Mouse (Mus musculus) hindbrain, embryonic 14.5 days (tissue): ENCODE measurements around the gene Fry. TPM values are rescaled to one million over a fixed set of nuclear protein-coding genes. Genes with fewer than 3 reads are reported as not detected.

Experiments
- ATAC-seq: fragments of 200-750 bp; cut with Nextera tagmentation; 2 replicates; pipeline ENCODE4 v1.8.0; 2017; ENCODE audit warnings: moderate number of reproducible peaks, mild to moderate bottlenecking, moderate TSS enrichment, moderate library complexity; ENCODE audit not compliant: low FRiP score
- DNase-seq: peaks from one replicate; pipeline ENCODE4 v3.0.0-alpha.2; 2015; ENCODE audit warnings: low spot score
- H3K27ac ChIP-seq: fragments of 300-500 bp; sonication (generic); 2 replicates; pipeline ENCODE4 v1.5.1; 2014; ENCODE audit warnings: mild to moderate bottlenecking, moderate library complexity
- H3K27me3 ChIP-seq: fragments of 300-500 bp; sonication (generic); 2 replicates; pipeline ENCODE4 v1.6.1; 2014; ENCODE audit warnings: mild to moderate bottlenecking, low read length, mixed read lengths; ENCODE audit not compliant: control insufficient read depth, insufficient read depth
- H3K36me3 ChIP-seq: fragments of 300-500 bp; sonication (generic); replicated peaks from 2 replicates; pipeline ENCODE4 v1.6.1; 2014; ENCODE audit not compliant: control insufficient read depth, insufficient read depth
- H3K4me1 ChIP-seq: fragments of 300-500 bp; sonication (generic); replicated peaks from 2 replicates; pipeline ENCODE4 v1.6.1; 2014; ENCODE audit warnings: antibody characterized with exemption, low read length, mixed read lengths; ENCODE audit not compliant: control insufficient read depth, insufficient read depth
- H3K4me2 ChIP-seq: fragments of 300-500 bp; sonication (generic); replicated peaks from 2 replicates; pipeline ENCODE4 v1.6.1; 2014; ENCODE audit warnings: mild to moderate bottlenecking, moderate library complexity
- H3K4me3 ChIP-seq: fragments of 300-500 bp; sonication (generic); replicated peaks from 2 replicates; pipeline ENCODE4 v1.5.1; 2014; ENCODE audit warnings: mild to moderate bottlenecking, low read length
- H3K9ac ChIP-seq: fragments of 300-500 bp; sonication (generic); 2 replicates; pipeline ENCODE4 v1.6.1; 2014
- H3K9me3 ChIP-seq: fragments of 300-500 bp; sonication (generic); 2 replicates; pipeline ENCODE4 v1.6.1; 2016; ENCODE audit warnings: low read length; ENCODE audit not compliant: control insufficient read depth
- WGBS: fragments of 180-500 bp; shearing (Covaris S2); extraction: QIAGEN DNeasy Blood & Tissue Kit; methylation state at CpG from one replicate; pipeline ENCODE4 v1.1.7; 2014; 5-methylcytosine and 5-hydroxymethylcytosine counted together
- polyA plus RNA-seq: library from polyadenylated mRNA; unstranded; fragments of >200 nt; fragmentation: Nextera tagmentation; extraction: Ambion mirVana; gene quantifications from 2 replicates; pipeline ENCODE4 v1.2.1, GENCODE M21; 2014

Fry gene
- polyA plus RNA-seq, 1 experiment from 2014 or later = 66.7 TPM

DNA sequence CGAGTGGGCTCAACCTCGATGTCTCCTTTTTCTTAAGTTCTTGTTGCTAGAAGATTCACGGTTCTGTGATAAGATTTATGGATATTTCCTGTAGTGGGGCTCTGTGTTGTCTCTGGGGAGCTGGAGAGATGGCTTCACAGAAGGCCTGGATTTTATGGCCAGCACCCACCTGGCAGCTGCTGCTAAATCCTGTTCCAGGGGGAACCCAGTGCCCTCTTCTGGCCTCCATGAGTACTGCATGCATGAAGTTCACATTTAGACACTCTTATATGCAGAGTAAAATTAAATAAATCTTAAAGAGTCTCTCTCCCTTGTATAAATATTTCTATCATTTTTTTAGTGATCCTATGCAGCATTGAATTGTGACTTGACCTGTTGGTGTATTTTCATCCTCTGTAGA is 308.1 kb downstream of the Fry start:
- H3K4me1 ChIP-seq = no peaks in the 10 kb centered on the region
- no peak overlapping the region for H3K4me3 ChIP-seq
- H3K4me2 ChIP-seq = no peak overlapping the region
- 86% methylated on average over 3 of the region's 3 CpGs for WGBS
- no peak for ATAC-seq
- no peaks in the 10 kb centered on the region for H3K9me3 ChIP-seq
- peaks cover 95% of the 10 kb centered on the region for H3K36me3 ChIP-seq
- no peaks in the 10 kb centered on the region for H3K27me3 ChIP-seq
- no peak overlapping the region for H3K27ac ChIP-seq
- H3K9ac ChIP-seq = no peak overlapping the region
- no peak for DNase-seq

- ATAC-seq = no peak
- DNase-seq = no peak
- Histone ChIP-seq H3K27ac (no peak overlapping the region), H3K27me3 (no peaks in the 10 kb centered on the region), H3K4me1 (no peaks in the 10 kb centered on the region), H3K9ac (no peak overlapping the region), H3K4me2 (no peak overlapping the region), H3K9me3 (no peaks in the 10 kb centered on the region), H3K36me3 (peaks cover 85% of the 10 kb centered on the region), H3K4me3 (no peak overlapping the region)
- WGBS = 97% methylated on average over 7 of the region's 7 CpGs
Measured at GRCm38 (mm10) chr5:150431286-150431685, 312.8 kb downstream of the Fry start.

DNA sequence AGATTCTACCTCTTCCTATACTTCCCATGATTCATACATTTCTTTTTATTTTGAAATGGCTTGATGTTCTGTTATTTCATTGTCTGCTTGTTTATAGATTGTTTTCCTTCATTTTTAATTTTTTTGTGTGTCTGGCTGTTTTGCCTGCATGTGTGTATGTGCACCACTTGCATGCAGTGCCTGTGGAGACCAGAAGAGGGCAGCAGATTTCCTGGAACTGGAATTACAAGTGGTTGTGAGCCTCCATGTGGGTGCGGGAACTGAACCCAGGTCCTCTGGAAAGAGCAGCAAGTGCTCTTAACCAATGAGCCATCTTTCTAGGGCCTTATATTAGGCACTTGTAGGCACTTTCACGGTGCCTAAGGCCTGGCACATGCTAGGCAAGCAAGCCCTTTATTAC is 314.5 kb downstream of the Fry start:
- 90% methylated on average over 2 of the region's 2 CpGs for WGBS
- no peaks in the 10 kb centered on the region for H3K9me3 ChIP-seq
- H3K4me3 ChIP-seq = no peak overlapping the region
- no peaks in the 10 kb centered on the region for H3K4me1 ChIP-seq
- H3K9ac ChIP-seq = no peak overlapping the region
- DNase-seq (no peak), ATAC-seq (no peak)
- no peak overlapping the region for H3K27ac ChIP-seq
- H3K27me3 ChIP-seq = no peaks in the 10 kb centered on the region
- no peak overlapping the region for H3K4me2 ChIP-seq
- peaks cover 84% of the 10 kb centered on the region for H3K36me3 ChIP-seq

- H3K27me3 ChIP-seq = no peaks in the 10 kb centered on the region
- H3K9ac ChIP-seq = no peak overlapping the region
- H3K4me1 ChIP-seq = no peaks in the 10 kb centered on the region
- ATAC-seq = no peak
- H3K4me3 ChIP-seq = no peak overlapping the region
- peaks cover 83% of the 10 kb centered on the region for H3K36me3 ChIP-seq
- peak overlapping the region; percentile 40 for H3K4me2 ChIP-seq
- H3K27ac ChIP-seq = no peak overlapping the region
- H3K9me3 ChIP-seq = no peaks in the 10 kb centered on the region
- WGBS = 33% methylated on average over 34 of the region's 34 CpGs
- no peak for DNase-seq
Measured at GRCm38 (mm10) chr5:150436629-150437389, 318.4 kb downstream of the Fry start.

- ATAC-seq (no peak), DNase-seq (peak; percentile 71)
- no peaks in the 10 kb centered on the region for H3K27me3 ChIP-seq
- H3K9ac ChIP-seq = no peak overlapping the region
- WGBS = 40% methylated on average over 7 of the region's 7 CpGs
- H3K4me1 ChIP-seq = no peaks in the 10 kb centered on the region
- H3K4me3 ChIP-seq = no peak overlapping the region
- H3K9me3 ChIP-seq = no peaks in the 10 kb centered on the region
- H3K36me3 ChIP-seq = peaks cover 64% of the 10 kb centered on the region
- H3K27ac ChIP-seq = no peak overlapping the region
- H3K4me2 ChIP-seq = no peak overlapping the region
Measured at GRCm38 (mm10) chr5:150441690-150442089, 323.2 kb downstream of the Fry start.

DNA sequence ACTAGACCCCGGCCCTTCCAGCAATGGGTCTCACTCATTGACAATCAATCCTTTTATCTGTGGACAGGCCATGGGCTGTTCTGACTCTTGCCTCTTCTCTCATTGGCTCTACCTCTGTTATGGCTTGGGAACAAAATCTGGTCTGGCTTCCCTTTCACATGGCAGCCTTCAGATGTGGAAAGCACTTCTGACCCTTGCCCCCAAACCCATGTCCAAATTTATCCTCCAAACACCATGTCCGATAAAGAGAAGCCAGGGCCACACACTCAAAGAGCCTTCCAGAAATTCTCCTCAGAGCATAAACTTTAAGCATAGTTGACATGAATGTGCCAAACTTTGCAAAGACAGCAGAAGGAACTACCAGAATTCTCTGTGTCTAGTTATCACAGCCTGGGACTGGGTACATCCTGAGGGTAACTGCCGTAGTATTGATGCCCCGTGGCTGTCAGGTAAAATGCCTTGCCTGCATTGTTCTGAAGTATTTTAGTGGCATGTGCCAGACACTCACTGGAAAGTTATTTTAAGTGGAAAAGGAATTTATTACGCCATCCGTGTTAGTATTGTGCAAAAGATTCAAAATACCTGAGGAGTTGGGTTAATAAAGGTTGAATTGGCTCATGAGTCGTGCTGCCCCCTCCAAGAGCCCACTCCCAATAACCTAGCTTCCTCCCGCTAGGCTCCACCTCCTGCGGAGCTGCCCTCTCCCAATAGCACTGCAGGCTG is 333.0 kb downstream of the Fry start:
- no peak overlapping the region for H3K27ac ChIP-seq
- H3K4me2 ChIP-seq = no peak overlapping the region
- ATAC-seq (no peak), DNase-seq (no peak)
- no peaks in the 10 kb centered on the region for H3K9me3 ChIP-seq
- H3K36me3 ChIP-seq = peaks cover 100% of the 10 kb centered on the region
- 86% methylated on average over 9 of the region's 9 CpGs for WGBS
- H3K27me3 ChIP-seq = no peaks in the 10 kb centered on the region
- H3K4me3 ChIP-seq = no peak overlapping the region
- H3K4me1 ChIP-seq = no peaks in the 10 kb centered on the region
- no peak overlapping the region for H3K9ac ChIP-seq

DNA sequence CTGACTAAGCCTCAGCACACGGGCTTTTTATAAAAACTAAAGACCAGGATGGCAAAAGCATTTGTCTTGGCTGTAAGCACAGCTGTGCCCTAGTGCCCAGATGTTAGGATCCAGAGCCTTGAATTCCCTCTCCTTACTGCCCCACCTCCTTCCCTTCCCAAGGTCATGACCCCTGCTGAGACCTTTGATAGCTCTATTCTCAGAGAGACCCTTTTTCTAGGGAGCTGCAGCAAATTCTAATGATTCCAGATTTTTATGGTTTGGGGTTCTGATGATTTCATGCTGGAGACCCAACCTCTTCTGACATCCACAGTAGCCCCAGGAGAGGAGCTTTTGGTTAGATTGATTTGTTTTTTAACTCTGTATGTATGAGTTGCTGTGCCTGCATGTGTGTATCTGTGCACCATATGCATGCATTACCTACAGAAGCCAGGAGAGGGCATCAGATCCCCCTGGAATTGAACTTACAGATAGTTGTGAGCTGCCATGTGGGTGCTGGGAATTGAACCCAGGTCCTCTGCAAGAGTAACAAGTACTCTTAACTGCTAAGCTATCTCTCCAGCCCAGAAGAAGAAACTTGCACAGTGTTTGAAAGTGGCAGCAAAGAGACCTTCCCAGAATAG is 333.7 kb downstream of the Fry start:
- H3K27me3 ChIP-seq = no peaks in the 10 kb centered on the region
- no peak overlapping the region for H3K4me2 ChIP-seq
- H3K27ac ChIP-seq = no peak overlapping the region
- no peak overlapping the region for H3K9ac ChIP-seq
- 41% methylated on average over 1 of the region's 1 CpGs for WGBS
- ATAC-seq (no peak), DNase-seq (no peak)
- peaks cover 100% of the 10 kb centered on the region for H3K36me3 ChIP-seq
- H3K9me3 ChIP-seq = no peaks in the 10 kb centered on the region
- H3K4me3 ChIP-seq = no peak overlapping the region
- no peaks in the 10 kb centered on the region for H3K4me1 ChIP-seq

DNA sequence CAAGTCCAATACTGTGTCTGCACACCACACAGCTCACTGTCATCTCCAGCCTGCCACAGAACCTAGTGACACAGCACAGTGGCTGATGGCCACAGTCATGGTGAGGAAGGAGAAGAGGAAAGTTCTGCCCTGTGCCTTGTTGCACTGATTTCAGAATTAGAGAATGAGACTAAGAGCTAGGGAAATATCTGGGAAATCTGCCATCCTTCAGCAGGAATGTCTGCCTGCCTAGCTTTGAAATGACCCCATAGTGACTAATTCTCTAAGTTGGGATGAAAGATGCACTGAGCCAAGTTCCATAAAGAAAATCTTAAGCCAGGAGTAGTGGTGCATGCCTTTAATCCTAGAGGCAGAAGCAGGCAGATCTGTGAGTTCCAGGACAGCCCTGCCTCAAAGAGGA is 334.2 kb downstream of the Fry start:
- H3K27me3 ChIP-seq = no peaks in the 10 kb centered on the region
- no peak for DNase-seq
- H3K4me2 ChIP-seq = no peak overlapping the region
- H3K9ac ChIP-seq = no peak overlapping the region
- H3K36me3 ChIP-seq = peaks cover 100% of the 10 kb centered on the region
- H3K4me1 ChIP-seq = no peaks in the 10 kb centered on the region
- no peaks in the 10 kb centered on the region for H3K9me3 ChIP-seq
- no peak for ATAC-seq
- no peak overlapping the region for H3K27ac ChIP-seq
- no peak overlapping the region for H3K4me3 ChIP-seq

- WGBS = 81% methylated on average over 4 of the region's 4 CpGs
- ATAC-seq (no peak), DNase-seq (no peak)
- Histone ChIP-seq H3K4me2 (no peak overlapping the region), H3K4me3 (no peak overlapping the region), H3K27me3 (no peaks in the 10 kb centered on the region), H3K27ac (no peak overlapping the region), H3K9me3 (no peaks in the 10 kb centered on the region), H3K4me1 (no peaks in the 10 kb centered on the region), H3K9ac (no peak overlapping the region), H3K36me3 (peaks cover 93% of the 10 kb centered on the region)
Measured at GRCm38 (mm10) chr5:150453490-150453889, 335.0 kb downstream of the Fry start.
